Mouse (Mus musculus) neural tube, embryonic 15.5 days (tissue): ENCODE measurements around the gene Cd274. TPM values are rescaled to one million over a fixed set of nuclear protein-coding genes. Genes with fewer than 3 reads are reported as not detected.

Experiments used
- ATAC-seq: fragments of 200-750 bp; cut with Nextera tagmentation; 2 replicates; pipeline ENCODE4 v1.8.0; 2017; ENCODE audit warnings: mild to moderate bottlenecking, moderate TSS enrichment, moderate library complexity; ENCODE audit not compliant: low FRiP score
- H3K27ac ChIP-seq: fragments of 300-500 bp; sonication (generic); replicated peaks from 2 replicates; pipeline ENCODE4 v1.5.1; 2015; ENCODE audit warnings: mild to moderate bottlenecking, inconsistent platforms
- H3K27me3 ChIP-seq: fragments of 300-500 bp; sonication (generic); replicated peaks from 2 replicates; pipeline ENCODE4 v1.6.1; 2015; ENCODE audit warnings: inconsistent platforms
- H3K36me3 ChIP-seq: fragments of 300-500 bp; sonication (generic); 2 replicates; pipeline ENCODE4 v1.6.1; 2015; ENCODE audit warnings: inconsistent platforms
- H3K4me1 ChIP-seq: fragments of 300-500 bp; sonication (generic); 2 replicates; pipeline ENCODE4 v1.6.1; 2015; ENCODE audit warnings: inconsistent platforms
- H3K4me2 ChIP-seq: fragments of 300-500 bp; sonication (generic); 2 replicates; pipeline ENCODE4 v1.6.1; 2015; ENCODE audit warnings: inconsistent platforms, mild to moderate bottlenecking, moderate library complexity
- H3K4me3 ChIP-seq: fragments of 300-500 bp; sonication (generic); replicated peaks from 2 replicates; pipeline ENCODE4 v1.5.1; 2015; ENCODE audit warnings: mild to moderate bottlenecking, inconsistent platforms
- H3K9ac ChIP-seq: fragments of 300-500 bp; sonication (generic); replicated peaks from 2 replicates; pipeline ENCODE4 v1.6.1; 2015; ENCODE audit warnings: mild to moderate bottlenecking, inconsistent platforms
- H3K9me3 ChIP-seq: fragments of 300-500 bp; sonication (generic); replicated peaks from 2 replicates; pipeline ENCODE4 v1.6.1; 2016; ENCODE audit warnings: inconsistent platforms
- WGBS: fragments of 180-500 bp; shearing (Covaris S2); methylation state at CpG from one replicate; pipeline ENCODE4 v1.1.7; 2015; ENCODE audit warnings: mixed read lengths; 5-methylcytosine and 5-hydroxymethylcytosine counted together
- polyA plus RNA-seq: library from polyadenylated mRNA; unstranded; fragments of >200 nt; fragmentation: Nextera tagmentation; extraction: Ambion mirVana; gene quantifications from 2 replicates; pipeline ENCODE4 v1.2.1, GENCODE M21; 2015

The Cd274 gene
- polyA plus RNA-seq, result 0.81 and 4.5 TPM in 2 replicates

- peak; percentile 67; the same call in 1 of the 2 replicates for ATAC-seq
- peak within 1 kb of the TSS; percentile 90 for H3K4me2 ChIP-seq
- 5% methylated on average over 26 of the region's 26 CpGs for WGBS
These were observed at the start of gene Cd274, which contains the start of gene Plgrkt for GRCm38 (mm10) chr19:29366969-29367622. Gene Cd274 (plus strand): TSS chr19:29367455. Gene Plgrkt (minus strand): TSS chr19:29367390.

DNA sequence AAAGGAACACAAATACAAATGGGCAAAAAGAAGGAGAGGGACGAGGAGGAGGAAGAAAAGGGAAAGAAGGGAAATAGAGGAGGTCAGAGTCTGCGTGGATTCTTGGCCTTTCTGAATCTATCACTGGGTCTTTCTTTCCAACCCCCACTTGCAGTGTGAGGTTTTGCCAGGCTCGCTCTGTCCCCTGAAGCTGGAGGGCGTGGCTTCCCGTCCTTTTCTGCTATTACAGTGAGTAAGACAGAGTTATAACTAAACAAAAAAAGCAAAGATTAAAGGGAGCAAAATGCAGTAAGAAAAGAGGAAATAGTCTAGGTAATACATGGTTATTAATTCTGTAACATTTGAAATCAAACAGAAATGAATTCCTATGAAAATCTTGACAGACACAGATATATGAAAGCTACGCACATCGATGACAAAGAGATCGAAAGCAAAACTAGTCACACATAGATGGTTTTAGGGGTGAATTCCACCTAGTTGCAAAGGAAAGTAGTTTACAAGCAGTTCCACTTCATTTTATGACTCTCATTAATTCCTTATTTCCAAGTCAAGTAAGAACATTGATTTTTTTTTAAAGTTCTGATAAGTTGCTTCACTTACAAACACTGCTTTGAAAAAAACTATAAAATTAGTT lies 43.7 kb upstream of the Cd274 start:
- H3K9ac ChIP-seq, result no peak overlapping the region
- no peaks in the 10 kb centered on the region for H3K9me3 ChIP-seq
- H3K4me2 ChIP-seq, result no peak overlapping the region
- H3K27ac ChIP-seq, result no peak overlapping the region
- H3K27me3 ChIP-seq, result no peaks in the 10 kb centered on the region
- no peaks in the 10 kb centered on the region for H3K36me3 ChIP-seq
- no peak overlapping the region for H3K4me3 ChIP-seq
- peaks cover 5% of the 10 kb centered on the region for H3K4me1 ChIP-seq
- ATAC-seq, result no peak
- 86% methylated on average over 8 of the region's 8 CpGs for WGBS

More at GRCm38 (mm10) chr19:29366969-29367622, at the start of gene Cd274, which contains the start of gene Plgrkt:
- Histone ChIP-seq H3K27ac (no peak within 1 kb of the TSS), H3K9me3 (no peaks in the 10 kb centered on the region), H3K4me1 (peaks cover 16% of the 10 kb centered on the region), H3K36me3 (no peaks in the 10 kb centered on the region), H3K4me3 (peak within 1 kb of the TSS; percentile 42), H3K27me3 (no peaks in the 10 kb centered on the region), H3K9ac (peak within 1 kb of the TSS; percentile 50)

DNA sequence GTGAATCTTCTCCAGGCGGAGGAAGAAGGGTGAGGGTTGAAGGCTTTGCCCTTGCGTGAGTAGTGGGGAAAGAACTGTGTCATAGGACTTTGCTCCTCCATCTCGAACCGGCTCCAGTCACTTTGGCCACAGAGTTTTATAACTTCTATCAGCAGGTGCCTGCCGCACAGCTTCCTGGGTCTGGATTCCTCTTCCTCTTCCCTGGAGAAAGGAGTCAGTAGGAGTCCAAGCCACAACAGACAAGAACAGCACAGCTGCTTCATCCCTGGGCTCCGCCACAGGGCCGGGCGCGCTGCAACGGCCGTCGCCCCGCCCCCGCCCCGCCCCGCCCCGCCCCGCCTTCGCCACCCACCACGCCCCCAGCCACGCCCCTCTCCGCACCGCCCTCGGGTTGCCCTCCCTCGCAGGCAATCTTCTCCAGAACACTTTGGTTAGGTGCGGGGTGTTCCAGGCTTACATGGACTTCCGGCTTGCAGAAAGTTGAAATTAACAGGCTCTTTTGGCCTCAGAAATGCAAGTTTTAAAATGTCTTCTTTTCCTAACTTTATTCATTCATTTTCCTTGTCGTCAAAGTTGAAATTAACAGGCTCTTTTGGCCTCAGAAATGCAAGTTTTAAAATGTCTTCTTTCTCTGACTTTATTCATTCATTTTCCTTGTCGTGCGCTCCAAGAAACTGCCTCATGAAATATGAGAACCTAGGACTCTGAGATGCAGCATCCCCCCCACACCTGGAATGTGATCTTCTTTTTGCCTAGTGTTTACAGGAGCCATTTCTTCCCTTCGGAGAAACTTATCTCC lies 42.0 kb upstream of the Cd274 start, which contains the start of gene Insl6:
Gene Insl6, minus strand, starts transcription at position 304 of the 799 bp plus-strand sequence.
- WGBS, result 8% methylated on average over 25 of the region's 31 CpGs
- peak; percentile 70 for ATAC-seq
- no peak within 1 kb of the TSS for H3K9ac ChIP-seq
- peaks cover 5% of the 10 kb centered on the region for H3K4me1 ChIP-seq
- no peaks in the 10 kb centered on the region for H3K9me3 ChIP-seq
- H3K4me2 ChIP-seq, result peak within 1 kb of the TSS; percentile 70
- no peak within 1 kb of the TSS for H3K27ac ChIP-seq
- H3K27me3 ChIP-seq, result no peaks in the 10 kb centered on the region
- no peaks in the 10 kb centered on the region for H3K36me3 ChIP-seq
- H3K4me3 ChIP-seq, result peak within 1 kb of the TSS; percentile 35

DNA sequence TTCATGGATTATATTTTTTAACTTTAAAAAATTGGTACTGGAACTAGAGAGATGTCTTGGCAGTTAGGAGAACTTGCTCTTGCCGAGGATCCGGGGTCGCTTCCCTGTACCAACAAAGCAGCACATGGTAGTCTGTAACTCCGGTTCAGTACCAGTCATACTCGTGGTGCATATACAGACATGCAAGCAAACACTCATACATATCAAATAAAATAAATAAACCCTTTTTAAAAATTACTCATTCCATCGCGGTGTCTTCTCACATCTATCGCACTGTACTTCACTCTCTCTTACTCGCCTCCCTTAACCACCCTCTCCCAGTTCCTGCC lies 41.4 kb upstream of the Cd274 start:
- H3K36me3 ChIP-seq, result no peaks in the 10 kb centered on the region
- peak overlapping the region; percentile 70 for H3K4me2 ChIP-seq
- no peak overlapping the region for H3K9ac ChIP-seq
- WGBS, result 71% methylated on average over 9 of the region's 9 CpGs
- no peak for ATAC-seq
- H3K27ac ChIP-seq, result no peak overlapping the region
- H3K4me1 ChIP-seq, result peaks cover 5% of the 10 kb centered on the region
- no peak overlapping the region for H3K4me3 ChIP-seq
- H3K9me3 ChIP-seq, result no peaks in the 10 kb centered on the region
- no peaks in the 10 kb centered on the region for H3K27me3 ChIP-seq

- peaks cover 5% of the 10 kb centered on the region for H3K4me1 ChIP-seq
- H3K27ac ChIP-seq, result no peak overlapping the region
- H3K27me3 ChIP-seq, result no peaks in the 10 kb centered on the region
- WGBS, result 81% methylated on average over 4 of the region's 4 CpGs
- H3K4me3 ChIP-seq, result no peak overlapping the region
- ATAC-seq, result no peak
- H3K4me2 ChIP-seq, result no peak overlapping the region
- H3K9ac ChIP-seq, result no peak overlapping the region
- no peaks in the 10 kb centered on the region for H3K9me3 ChIP-seq
- H3K36me3 ChIP-seq, result no peaks in the 10 kb centered on the region
These were observed 40.9 kb upstream of the Cd274 start for GRCm38 (mm10) chr19:29326396-29326795.

DNA sequence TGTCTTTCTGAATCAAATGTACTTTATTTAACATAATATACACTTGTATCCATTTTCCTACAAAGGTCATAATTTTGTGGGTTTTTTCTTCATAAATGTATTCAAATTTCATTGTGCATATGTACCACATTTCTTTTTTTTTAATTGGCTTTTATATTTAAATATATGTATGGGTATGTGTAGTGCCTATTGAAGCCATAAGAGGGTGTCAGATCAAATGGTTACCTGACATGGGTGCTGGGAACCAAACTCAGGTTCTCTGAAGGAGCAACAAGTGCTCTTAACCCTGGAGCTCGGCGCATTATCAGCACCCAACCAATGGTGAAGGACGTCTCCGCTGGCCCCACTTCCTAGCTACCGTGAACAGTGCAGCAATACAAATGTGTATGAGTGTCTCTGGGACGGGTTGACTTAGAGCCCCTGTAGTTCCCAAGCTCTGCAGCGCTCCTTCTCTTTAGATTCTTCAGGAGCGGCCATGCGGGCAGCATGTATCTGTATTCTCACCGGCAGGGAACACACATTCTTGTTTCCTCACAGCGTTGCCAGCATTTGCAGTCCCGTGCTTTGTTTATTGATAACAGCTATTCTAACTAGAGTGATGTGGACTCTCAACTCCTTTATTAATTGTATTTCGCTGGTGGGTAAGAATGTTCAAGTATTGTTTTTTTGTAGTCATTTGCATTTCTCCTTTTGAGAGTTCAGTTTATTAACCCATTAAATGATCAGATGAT lies 40.3 kb upstream of the Cd274 start:
- ATAC-seq, result no peak
- 83% methylated on average over 13 of the region's 13 CpGs for WGBS
- Histone ChIP-seq H3K9ac (no peak overlapping the region), H3K4me1 (peaks cover 5% of the 10 kb centered on the region), H3K27me3 (no peaks in the 10 kb centered on the region), H3K4me3 (no peak overlapping the region), H3K36me3 (no peaks in the 10 kb centered on the region), H3K9me3 (no peaks in the 10 kb centered on the region), H3K4me2 (no peak overlapping the region), H3K27ac (no peak overlapping the region)

- H3K4me1 ChIP-seq, result peaks cover 10% of the 10 kb centered on the region; the same call in 1 of the 2 replicates
- no peaks in the 10 kb centered on the region for H3K27me3 ChIP-seq
- H3K4me2 ChIP-seq, result peak within 1 kb of the TSS; percentile 77
- peak; percentile 91 for ATAC-seq
- H3K4me3 ChIP-seq, result peak within 1 kb of the TSS; percentile 47
- 2% methylated on average over 23 of the region's 23 CpGs for WGBS
- H3K9me3 ChIP-seq, result no peaks in the 10 kb centered on the region
- H3K36me3 ChIP-seq, result no peaks in the 10 kb centered on the region
- H3K27ac ChIP-seq, result peak within 1 kb of the TSS; percentile 38
- H3K9ac ChIP-seq, result peak within 1 kb of the TSS; percentile 60
These were observed 33.0 kb upstream of the Cd274 start, which contains the start of gene Rln1 for GRCm38 (mm10) chr19:29334068-29334745. Gene Rln1 (minus strand): TSS chr19:29334670.

DNA sequence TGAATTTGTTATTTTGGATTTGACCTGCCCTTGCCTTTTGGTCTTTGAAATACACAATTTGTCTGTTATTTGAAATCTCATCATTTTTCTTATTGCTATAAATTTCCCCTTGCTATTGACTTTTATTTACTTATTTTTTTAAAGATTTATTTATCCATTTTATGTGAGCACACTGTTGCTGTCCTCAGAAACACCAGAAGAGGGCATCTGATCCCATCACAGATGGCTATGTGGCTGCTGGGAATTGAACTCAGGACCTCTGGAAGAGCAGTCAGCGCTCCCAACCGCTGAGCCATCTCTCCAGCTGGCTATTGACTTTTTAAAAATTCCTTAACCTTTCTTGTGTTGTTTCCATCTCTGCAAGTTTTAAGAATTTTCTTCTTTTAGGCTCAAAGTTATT lies 30.6 kb upstream of the Cd274 start:
- Histone ChIP-seq H3K4me3 (no peak overlapping the region), H3K4me1 (peaks cover 10% of the 10 kb centered on the region; the same call in 1 of the 2 replicates)

DNA sequence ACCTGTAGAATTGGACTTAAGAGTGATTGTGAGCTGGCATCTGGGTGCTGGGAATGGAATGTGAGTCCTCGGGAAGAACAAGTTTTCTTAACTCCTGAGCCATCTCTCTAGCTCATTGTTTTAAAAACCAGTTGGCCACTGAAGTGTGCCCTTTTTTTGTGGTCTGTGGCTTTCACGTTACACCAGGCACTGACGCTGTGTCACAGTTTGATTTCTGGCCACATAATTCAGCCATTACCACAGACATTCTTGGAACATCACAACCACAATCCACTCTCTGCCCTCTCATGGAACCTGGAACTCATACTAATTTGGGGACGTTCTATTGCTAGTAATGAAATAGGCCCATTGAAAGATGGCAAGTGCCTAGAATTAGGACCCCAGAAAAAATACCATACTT lies 26.2 kb upstream of the Cd274 start:
- H3K9me3 ChIP-seq, result no peaks in the 10 kb centered on the region
- 76% methylated on average over 4 of the region's 4 CpGs for WGBS
- no peaks in the 10 kb centered on the region for H3K36me3 ChIP-seq
- H3K4me1 ChIP-seq, result no peaks in the 10 kb centered on the region
- no peaks in the 10 kb centered on the region for H3K27me3 ChIP-seq
- H3K4me3 ChIP-seq, result no peak overlapping the region
- ATAC-seq, result no peak
- no peak overlapping the region for H3K4me2 ChIP-seq
- H3K27ac ChIP-seq, result no peak overlapping the region
- H3K9ac ChIP-seq, result no peak overlapping the region

More for the DNA sequence above, 30.6 kb upstream of the Cd274 start:
- Histone ChIP-seq H3K27ac (no peak overlapping the region), H3K4me2 (no peak overlapping the region), H3K9ac (no peak overlapping the region), H3K9me3 (no peaks in the 10 kb centered on the region), H3K27me3 (no peaks in the 10 kb centered on the region), H3K36me3 (no peaks in the 10 kb centered on the region)
- WGBS, result 85% methylated on average over 2 of the region's 2 CpGs
- ATAC-seq, result no peak

DNA sequence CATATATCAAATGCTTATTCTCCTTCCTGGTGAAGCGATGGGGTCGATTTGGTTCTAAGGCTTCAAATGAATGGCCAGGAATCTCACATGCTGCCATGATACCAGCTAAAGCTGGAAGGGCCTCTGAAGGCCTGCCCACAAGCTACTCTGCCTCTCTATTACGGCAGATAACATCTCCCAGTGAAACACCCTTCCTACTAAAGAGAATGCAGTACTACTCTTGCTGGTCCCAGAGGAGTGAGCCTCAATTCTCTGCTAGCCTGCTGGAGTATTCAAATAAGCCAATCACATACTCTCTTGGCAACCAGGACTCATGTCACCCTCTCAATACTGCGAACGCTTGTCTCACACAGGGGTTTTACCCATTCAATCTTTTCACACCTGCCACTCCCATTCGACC lies 25.0 kb upstream of the Cd274 start:
- Histone ChIP-seq H3K36me3 (no peaks in the 10 kb centered on the region), H3K4me3 (no peak overlapping the region), H3K9me3 (no peaks in the 10 kb centered on the region), H3K9ac (no peak overlapping the region), H3K27me3 (no peaks in the 10 kb centered on the region), H3K27ac (no peak overlapping the region), H3K4me2 (no peak overlapping the region), H3K4me1 (no peaks in the 10 kb centered on the region)
- WGBS, result 82% methylated on average over 6 of the region's 6 CpGs
- ATAC-seq, result no peak

DNA sequence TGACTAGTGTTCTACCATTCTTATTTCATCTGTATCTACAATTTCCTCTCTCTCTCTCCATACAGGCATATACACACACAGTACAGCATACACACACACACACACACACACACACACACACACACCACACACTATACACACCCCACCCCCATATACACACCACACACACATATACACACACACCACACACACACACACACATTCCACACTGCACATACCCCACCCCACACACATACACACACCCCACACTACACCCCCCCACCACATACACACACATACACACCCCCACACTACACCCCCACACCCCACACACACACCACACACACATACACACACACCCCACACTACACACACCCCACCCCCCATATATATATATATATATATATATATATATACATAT lies 22.4 kb upstream of the Cd274 start:
- no peak overlapping the region for H3K4me3 ChIP-seq
- no peak overlapping the region for H3K4me2 ChIP-seq
- no peak for ATAC-seq
- no peaks in the 10 kb centered on the region for H3K27me3 ChIP-seq
- H3K27ac ChIP-seq, result no peak overlapping the region
- H3K36me3 ChIP-seq, result peaks cover 2% of the 10 kb centered on the region; the same call in 1 of the 2 replicates
- no peaks in the 10 kb centered on the region for H3K9me3 ChIP-seq
- H3K4me1 ChIP-seq, result no peaks in the 10 kb centered on the region
- H3K9ac ChIP-seq, result no peak overlapping the region
